Mouse (Mus musculus) heart, embryonic 14.5 days (tissue): ENCODE results near the gene Mms22l. TPM values are rescaled to one million over a fixed set of nuclear protein-coding genes. Genes with fewer than 3 reads are reported as not detected.
"Not testable (repeated sequence)": the region's sequence is repeated elsewhere in the genome, so short reads cannot be mapped to it uniquely, and the experiment has no call there.

ENCODE experiments used
- ATAC-seq: fragments of 200-750 bp; cut with Nextera tagmentation; 2 replicates; pipeline ENCODE4 v1.8.0; 2017; ENCODE audit warnings: low read depth, moderate TSS enrichment; ENCODE audit not compliant: insufficient number of reproducible peaks, insufficient read depth, low FRiP score
- H3K27ac ChIP-seq, 2 experiments: fragments of 200-500 bp in 1 of 2; fragments of 300-500 bp in 1 of 2; sonication (generic) in 1 of 2; replicated peaks in 1 of 2; 2 replicates each; pipeline ENCODE4 v1.5.1; 2012 to 2014; ENCODE audit warnings: low read depth in 2 of 2, low read length in 2 of 2, control low read depth in 1 of 2, mild to moderate bottlenecking in 1 of 2, mixed read lengths in 1 of 2; ENCODE audit not compliant: control insufficient read depth in 1 of 2, insufficient read depth in 1 of 2
- H3K27me3 ChIP-seq: fragments of 300-500 bp; sonication (generic); 2 replicates; pipeline ENCODE4 v1.6.1; 2014; ENCODE audit warnings: mild to moderate bottlenecking, low read length, control low read depth; ENCODE audit not compliant: control insufficient read depth, insufficient read depth
- H3K36me3 ChIP-seq: fragments of 300-500 bp; sonication (generic); 2 replicates; pipeline ENCODE4 v1.6.1; 2014; ENCODE audit warnings: mild to moderate bottlenecking, control low read depth, low read length, mixed read lengths; ENCODE audit not compliant: control insufficient read depth, insufficient read depth
- H3K4me1 ChIP-seq, 2 experiments: fragments of 200-500 bp in 1 of 2; fragments of 300-500 bp in 1 of 2; sonication (generic) in 1 of 2; 2 replicates each; pipeline ENCODE4 v1.6.1; 2012 to 2014; ENCODE audit warnings: low read length in 2 of 2, control low read depth in 1 of 2, mixed read lengths in 1 of 2; ENCODE audit not compliant: control insufficient read depth in 2 of 2, insufficient read depth in 2 of 2
- H3K4me2 ChIP-seq: fragments of 300-500 bp; sonication (generic); 2 replicates; pipeline ENCODE4 v1.6.1; 2014; ENCODE audit warnings: mild to moderate bottlenecking, low read length
- H3K4me3 ChIP-seq, 2 experiments: fragments of 200-500 bp in 1 of 2; fragments of 300-500 bp in 1 of 2; sonication (generic) in 1 of 2; 2 replicates each; pipeline ENCODE4 v1.5.1; 2012 to 2014; ENCODE audit warnings: low read length in 2 of 2, mild to moderate bottlenecking in 2 of 2, control low read depth in 1 of 2, low read depth in 1 of 2, moderate library complexity in 1 of 2; ENCODE audit not compliant: control insufficient read depth in 1 of 2, insufficient read depth in 1 of 2
- H3K9ac ChIP-seq: fragments of 300-500 bp; sonication (generic); 2 replicates; pipeline ENCODE4 v1.6.1; 2014; ENCODE audit warnings: mild to moderate bottlenecking, low read length
- H3K9me3 ChIP-seq: fragments of 300-500 bp; sonication (generic); 2 replicates; pipeline ENCODE4 v1.6.1; 2016; ENCODE audit warnings: low read length, control low read depth; ENCODE audit not compliant: control insufficient read depth
- WGBS: fragments of 180-500 bp; shearing (Covaris S2); extraction: QIAGEN DNeasy Blood & Tissue Kit; methylation state at CpG from one replicate; pipeline ENCODE4 v1.1.7; 2014; 5-methylcytosine and 5-hydroxymethylcytosine counted together
- polyA plus RNA-seq: library from polyadenylated mRNA; unstranded; fragments of >200 nt; fragmentation: Nextera tagmentation; extraction: Ambion mirVana; gene quantifications from 2 replicates; pipeline ENCODE4 v1.2.1, GENCODE M21; 2014

The Mms22l gene
- polyA plus RNA-seq, 1 experiment from 2014 or later, result 22.1 TPM

DNA sequence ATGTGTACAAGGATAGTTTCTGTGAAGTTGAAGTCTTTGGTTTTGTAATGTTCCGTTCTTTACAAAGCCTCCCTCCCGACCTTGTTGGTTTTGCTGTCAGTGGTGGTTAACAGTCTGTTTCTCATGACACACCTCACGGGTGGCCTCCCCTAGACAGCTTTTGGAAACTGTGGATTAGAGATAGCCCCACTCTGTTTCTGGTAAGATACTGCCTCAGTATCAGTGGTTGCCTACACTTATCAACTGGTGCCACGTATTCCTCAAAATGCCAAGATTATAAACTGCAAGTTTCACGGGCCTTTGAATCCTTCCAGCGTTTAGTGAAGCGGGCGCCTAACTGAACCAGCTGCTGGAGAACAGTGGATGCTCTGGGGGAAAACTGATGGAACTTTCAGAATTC lies 148.5 kb downstream of the Mms22l start:
- not testable (repeated sequence) for H3K4me1 ChIP-seq, ATAC-seq, H3K9me3 ChIP-seq, H3K36me3 ChIP-seq, H3K4me3 ChIP-seq, H3K27me3 ChIP-seq, H3K27ac ChIP-seq, H3K9ac ChIP-seq, H3K4me2 ChIP-seq
- WGBS, result 66% methylated on average over 7 of the region's 8 CpGs
